Mouse (Mus musculus): ENCODE measurements around the gene Gm36864.

GRCm38 (mm10) chr7:44262791-44263643, 27.0 kb downstream of the Gm36864 start:
- peak; percentile 88 to 99 for TF ChIP-seq CTCF (conservative IDR thresholded peaks at IDR 0.05 in 1 of 2, IDR thresholded peaks at IDR 0.05 in 1 of 2; ENCODE audit: low read depth in 2 of 2, low read length in 2 of 2)
- TF ChIP-seq PAX5 (IDR thresholded peaks at IDR 0.05; ENCODE audit: low read length), result no peak
- no peak for TF ChIP-seq USF2 (conservative IDR thresholded peaks at IDR 0.05; ENCODE audit: low read depth, low read length)
- peak; percentile 45 for TF ChIP-seq NRF1 (IDR thresholded peaks at IDR 0.05; ENCODE audit: low read depth, low read length)
- TF ChIP-seq GABPA (IDR thresholded peaks at IDR 0.05; ENCODE audit: insufficient replicate concordance, low read depth, low read length), result no peak
- TF ChIP-seq USF1 (IDR thresholded peaks at IDR 0.05; ENCODE audit: low read depth, low read length), result no peak
- no peak for TF ChIP-seq POLR2A (IDR thresholded peaks at IDR 0.05; ENCODE audit: low read depth, low read length)
- TF ChIP-seq TCF12 (IDR thresholded peaks at IDR 0.05; ENCODE audit: low read depth, low read length), result 0 out of 2 replicates have a peak, but pooled peaks have one; percentile 36
- peak; percentile 75; the same call in 1 of the 2 replicates for TF ChIP-seq NELFE (IDR thresholded peaks at IDR 0.05; ENCODE audit: low read depth, low read length)
- TF ChIP-seq RAD21 (IDR thresholded peaks at IDR 0.05; ENCODE audit: low read depth, low read length), result peak; percentile 95
- TF ChIP-seq MAX (IDR thresholded peaks at IDR 0.05; ENCODE audit: low read length), result peak; percentile 32; the same call in 1 of the 2 replicates
- TF ChIP-seq HCFC1 (IDR thresholded peaks at IDR 0.05; ENCODE audit: low read depth, low read length), result peak; percentile 21; the same call in 1 of the 2 replicates
- TF ChIP-seq ELF1 (IDR thresholded peaks at IDR 0.05; ENCODE audit: low read depth, low read length), result peak; percentile 44; the same call in 1 of the 2 replicates
- no peak for TF ChIP-seq TBP (conservative IDR thresholded peaks at IDR 0.05; ENCODE audit: low read depth, low read length)
